Mouse (Mus musculus): ENCODE data around the gene Tyrobp. TPM values are rescaled to one million over a fixed set of nuclear protein-coding genes. Genes with fewer than 3 reads are reported as not detected.

The Tyrobp gene
- polyA plus RNA-seq, 1 experiment from 2014 or later, result 37.1 TPM

GRCm38 (mm10) chr7:30463996-30464395, 50.4 kb downstream of the Tyrobp start:
- WGBS, result 31% methylated on average over 4 of the region's 4 CpGs

DNA sequence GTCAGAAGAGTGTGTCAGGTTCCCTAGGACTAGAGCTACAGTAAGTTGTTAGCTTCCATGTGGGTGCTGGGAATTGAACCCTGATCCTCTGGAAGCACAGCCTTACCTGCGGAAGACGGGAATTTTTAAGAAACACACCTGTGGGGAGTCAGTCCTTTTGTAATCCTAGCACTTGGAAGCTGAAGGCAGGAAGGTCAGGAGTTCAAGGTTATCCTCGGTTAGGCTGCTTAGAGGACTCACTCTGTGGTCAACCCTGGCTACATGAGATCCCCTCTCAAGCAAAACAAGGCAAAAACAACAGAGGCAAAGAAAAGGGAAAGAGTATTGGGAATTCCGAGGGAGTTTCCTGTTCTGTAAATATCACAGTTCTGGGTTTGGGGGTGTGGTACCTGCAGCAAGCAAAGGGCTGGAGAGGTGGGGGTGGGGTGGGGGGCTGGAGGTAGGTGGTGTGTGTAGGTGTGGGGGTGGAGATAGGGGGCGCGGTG, 51.3 kb downstream of the Tyrobp start:
- Histone ChIP-seq H3K4me2 (ENCODE audit: low read length) (no peak overlapping the region), H3K27ac (replicated peaks in 1 of 2; ENCODE audit: control insufficient read depth in 1 of 2, insufficient read depth in 1 of 2, low read depth in 2 of 2, low read length in 2 of 2) (no peak overlapping the region), H3K36me3 (ENCODE audit: control insufficient read depth, insufficient read depth, low read length) (no peaks in the 10 kb centered on the region), H3K4me3 (ENCODE audit: control insufficient read depth in 1 of 2, insufficient read depth in 1 of 2, low read depth in 1 of 2, low read length in 2 of 2) (no peak overlapping the region), H3K9ac (ENCODE audit: low read length) (no peak overlapping the region), H3K9me3 (ENCODE audit: control insufficient read depth, low read length) (no peaks in the 10 kb centered on the region), H3K4me1 (ENCODE audit: control insufficient read depth in 2 of 2, insufficient read depth in 2 of 2, low read length in 2 of 2) (peaks cover 0 to 2% of the 10 kb centered on the region in 2 experiments; a peak in 1 of 4 replicates), H3K27me3 (ENCODE audit: control insufficient read depth, insufficient read depth, low read length) (peaks cover 80% of the 10 kb centered on the region)
- 13% methylated on average over 6 of the region's 6 CpGs for WGBS
- no peak for ATAC-seq (ENCODE audit: insufficient number of reproducible peaks, insufficient read depth, low FRiP score, low read depth)

More at GRCm38 (mm10) chr7:30463996-30464395, 50.4 kb downstream of the Tyrobp start:
- Histone ChIP-seq H3K9ac (ENCODE audit: low read length) (no peak overlapping the region), H3K4me1 (ENCODE audit: control insufficient read depth in 2 of 2, insufficient read depth in 2 of 2, low read length in 2 of 2) (peaks cover 0 to 2% of the 10 kb centered on the region in 2 experiments; a peak in 1 of 4 replicates), H3K27ac (replicated peaks in 1 of 2; ENCODE audit: control insufficient read depth in 1 of 2, insufficient read depth in 1 of 2, low read depth in 2 of 2, low read length in 2 of 2) (no peak overlapping the region), H3K36me3 (ENCODE audit: control insufficient read depth, insufficient read depth, low read length) (no peaks in the 10 kb centered on the region), H3K27me3 (ENCODE audit: control insufficient read depth, insufficient read depth, low read length) (peaks cover 88% of the 10 kb centered on the region), H3K4me2 (ENCODE audit: low read length) (no peak overlapping the region), H3K4me3 (ENCODE audit: control insufficient read depth in 1 of 2, insufficient read depth in 1 of 2, low read depth in 1 of 2, low read length in 2 of 2) (no peak overlapping the region), H3K9me3 (ENCODE audit: control insufficient read depth, low read length) (no peaks in the 10 kb centered on the region)
- ATAC-seq (ENCODE audit: insufficient number of reproducible peaks, insufficient read depth, low FRiP score, low read depth), result no peak

Other genes starting within 250 kb of the Tyrobp start
- 7.2 and 9.0 TPM in 2 replicates for gene Zfp146, start 244.0 kb upstream of the Tyrobp start, polyA plus RNA-seq (2014; fragmentation: Nextera tagmentation; extraction: Ambion mirVana)
- gene Cox7a1, start 229.6 kb upstream of the Tyrobp start, polyA plus RNA-seq (2014; fragmentation: Nextera tagmentation; extraction: Ambion mirVana), result 544 and 589 TPM in 2 replicates
- 63.0 and 73.7 TPM in 2 replicates for gene Capns1, start 214.9 kb upstream of the Tyrobp start, polyA plus RNA-seq (2014; fragmentation: Nextera tagmentation; extraction: Ambion mirVana)
- gene Polr2i, start 181.8 kb upstream of the Tyrobp start, polyA plus RNA-seq (2014; fragmentation: Nextera tagmentation; extraction: Ambion mirVana), result 126 and 145 TPM in 2 replicates
- 137 and 144 TPM in 2 replicates for gene Tbcb, start 181.5 kb upstream of the Tyrobp start, polyA plus RNA-seq (2014; fragmentation: Nextera tagmentation; extraction: Ambion mirVana)
- not detected in 2 replicates for gene Ovol3, start 178.0 kb upstream of the Tyrobp start, polyA plus RNA-seq (2014; fragmentation: Nextera tagmentation; extraction: Ambion mirVana)
- gene Thap8, start 133.7 kb upstream of the Tyrobp start, polyA plus RNA-seq (2014; fragmentation: Nextera tagmentation; extraction: Ambion mirVana), result 0.35 and 0.72 TPM in 2 replicates
- gene Wdr62, start 133.3 kb upstream of the Tyrobp start, polyA plus RNA-seq (2014; fragmentation: Nextera tagmentation; extraction: Ambion mirVana), result 8.7 and 9.4 TPM in 2 replicates
- 10.1 and 12.8 TPM in 2 replicates for gene Clip3, start 122.0 kb upstream of the Tyrobp start, polyA plus RNA-seq (2014; fragmentation: Nextera tagmentation; extraction: Ambion mirVana)
- gene Alkbh6, start 105.0 kb upstream of the Tyrobp start, polyA plus RNA-seq (2014; fragmentation: Nextera tagmentation; extraction: Ambion mirVana), result 68.9 and 70.6 TPM in 2 replicates
- gene Syne4, start 99.0 kb upstream of the Tyrobp start, polyA plus RNA-seq (2014; fragmentation: Nextera tagmentation; extraction: Ambion mirVana), result 8.1 and 13.0 TPM in 2 replicates
- not detected in 2 replicates for gene E130208F15Rik, start 92.0 kb upstream of the Tyrobp start, polyA plus RNA-seq (2014; fragmentation: Nextera tagmentation; extraction: Ambion mirVana)
- gene Sdhaf1, start 89.9 kb upstream of the Tyrobp start, polyA plus RNA-seq (2014; fragmentation: Nextera tagmentation; extraction: Ambion mirVana), result 17.9 and 18.7 TPM in 2 replicates
- 0.86 and 1.3 TPM in 2 replicates for gene Lrfn3, start 51.0 kb upstream of the Tyrobp start, polyA plus RNA-seq (2014; fragmentation: Nextera tagmentation; extraction: Ambion mirVana)
- gene Hcst, start 6.1 kb downstream of the Tyrobp start, polyA plus RNA-seq (2014; fragmentation: Nextera tagmentation; extraction: Ambion mirVana), result 0.54 and 0.89 TPM in 2 replicates
- 1.00 and 1.1 TPM in 2 replicates for gene Nfkbid, start 8.0 kb downstream of the Tyrobp start, polyA plus RNA-seq (2014; fragmentation: Nextera tagmentation; extraction: Ambion mirVana)
- gene Aplp1, start 31.8 kb downstream of the Tyrobp start, polyA plus RNA-seq (2014; fragmentation: Nextera tagmentation; extraction: Ambion mirVana), result 14.7 and 21.2 TPM in 2 replicates
- gene Kirrel2, start 43.9 kb downstream of the Tyrobp start, polyA plus RNA-seq (2014; fragmentation: Nextera tagmentation; extraction: Ambion mirVana), result 0.05 and 0.26 TPM in 2 replicates
- gene Nphs1, start 44.6 kb downstream of the Tyrobp start, polyA plus RNA-seq (2014; fragmentation: Nextera tagmentation; extraction: Ambion mirVana), result 0.08 and 0.14 TPM in 2 replicates
- gene Prodh2, start 79.9 kb downstream of the Tyrobp start, polyA plus RNA-seq (2014; fragmentation: Nextera tagmentation; extraction: Ambion mirVana), result not detected in 2 replicates
- 7.2 and 9.0 TPM in 2 replicates for gene Arhgap33, start 121.3 kb downstream of the Tyrobp start, polyA plus RNA-seq (2014; fragmentation: Nextera tagmentation; extraction: Ambion mirVana)
- gene Hspb6, start 138.4 kb downstream of the Tyrobp start, polyA plus RNA-seq (2014; fragmentation: Nextera tagmentation; extraction: Ambion mirVana), result 141 and 155 TPM in 2 replicates
- gene Proser3, start 138.5 kb downstream of the Tyrobp start, polyA plus RNA-seq (2014; fragmentation: Nextera tagmentation; extraction: Ambion mirVana), result 11.0 and 11.6 TPM in 2 replicates
- gene Lin37, start 146.1 kb downstream of the Tyrobp start, polyA plus RNA-seq (2014; fragmentation: Nextera tagmentation; extraction: Ambion mirVana), result 27.4 and 31.3 TPM in 2 replicates
- 110 and 115 TPM in 2 replicates for gene U2af1l4, start 149.5 kb downstream of the Tyrobp start, polyA plus RNA-seq (2014; fragmentation: Nextera tagmentation; extraction: Ambion mirVana)
- gene Gm49396, start 149.6 kb downstream of the Tyrobp start, polyA plus RNA-seq (2014; fragmentation: Nextera tagmentation; extraction: Ambion mirVana), result 5.0 and 5.3 TPM in 2 replicates
- gene Psenen, start 149.9 kb downstream of the Tyrobp start, polyA plus RNA-seq (2014; fragmentation: Nextera tagmentation; extraction: Ambion mirVana), result 101 and 107 TPM in 2 replicates
- gene Igflr1, start 151.7 kb downstream of the Tyrobp start, polyA plus RNA-seq (2014; fragmentation: Nextera tagmentation; extraction: Ambion mirVana), result 2.4 and 2.7 TPM in 2 replicates
- 8.0 and 9.7 TPM in 2 replicates for gene Kmt2b, start 175.0 kb downstream of the Tyrobp start, polyA plus RNA-seq (2014; fragmentation: Nextera tagmentation; extraction: Ambion mirVana)
- 0.11 and 0.19 TPM in 2 replicates for gene Zbtb32, start 185.1 kb downstream of the Tyrobp start, polyA plus RNA-seq (2014; fragmentation: Nextera tagmentation; extraction: Ambion mirVana)
- 0.32 TPM in 1 of 2 replicates, not detected in the other for gene Upk1a, start 199.1 kb downstream of the Tyrobp start, polyA plus RNA-seq (2014; fragmentation: Nextera tagmentation; extraction: Ambion mirVana)
- gene Cox6b1, start 212.4 kb downstream of the Tyrobp start, polyA plus RNA-seq (2014; fragmentation: Nextera tagmentation; extraction: Ambion mirVana), result 2,519 and 2,589 TPM in 2 replicates
- gene Etv2, start 222.1 kb downstream of the Tyrobp start, polyA plus RNA-seq (2014; fragmentation: Nextera tagmentation; extraction: Ambion mirVana), result 0.19 TPM in 1 of 2 replicates, not detected in the other
- gene Rbm42, start 236.6 kb downstream of the Tyrobp start, polyA plus RNA-seq (2014; fragmentation: Nextera tagmentation; extraction: Ambion mirVana), result 72.5 and 75.5 TPM in 2 replicates